In genomic region chr19:47121054-47121453, GRCm38 (mm10) we compare ENCODE assay signal across 10 mouse cellular contexts. TPM values are rescaled to one million over a fixed set of nuclear protein-coding genes. Genes with fewer than 3 reads are reported as not detected.
DNase-seq lines count a peak whose midpoint lies in the region; ATAC-seq lines count a peak whose summit lies in the region.
"Had no signal": no experiment of that assay in that cellular context is flagged by ENCODE, and none has a peak within 500 bp of the region (broad histone marks: within the 10 kb centered on the region; RNA-seq: fewer than 3 reads in every experiment).

No protein-coding gene starts in this region.

- no peaks in the 10 kb centered on the region for H3K9me3 ChIP-seq in heart, embryonic 12.5 days (replicated peaks)

- WGBS in heart, embryonic 12.5 days: 43% methylated on average over 4 of the region's 4 CpGs

- no peak overlapping the region for H3K9ac ChIP-seq in heart, embryonic 12.5 days

- peaks cover 12% of the 10 kb centered on the region for H3K4me1 ChIP-seq in heart, embryonic 12.5 days (replicated peaks)

- H3K27me3 ChIP-seq in heart, embryonic 12.5 days (replicated peaks): no peaks in the 10 kb centered on the region

- H3K4me2 ChIP-seq in heart, embryonic 12.5 days: no peak overlapping the region

- no peak for ATAC-seq in heart, embryonic 12.5 days (ENCODE audit: insufficient number of reproducible peaks, low FRiP score)
- ATAC-seq in hematopoietic stem cell, adult 5-6 weeks (replicated peaks in 1 of 2; ENCODE audit: insufficient read depth in 1 of 2, low FRiP score in 2 of 2, low TSS enrichment in 1 of 2, low read depth in 1 of 2, poor library complexity in 2 of 2, severe bottlenecking in 2 of 2): peak; percentile 54 to 60; a peak in 3 of 4 replicates

- intact Hi-C loops in heart, postnatal 10 days (cut with DNase I): loop anchor here (1.0 kb wide), 1 partner anchor 47 kb away; no protein-coding TSS in a partner anchor
- intact Hi-C loops in left cerebral cortex, postnatal 4 days (cut with DNase I): loop anchor here (5.0 kb wide), 1 partner anchor 46 kb away; no protein-coding TSS in a partner anchor

- no peak overlapping the region for H3K27ac ChIP-seq in heart, embryonic 12.5 days (ENCODE audit: poor library complexity, severe bottlenecking)

- no peak overlapping the region for H3K4me3 ChIP-seq in heart, embryonic 12.5 days

- H3K36me3 ChIP-seq in heart, embryonic 12.5 days: peaks cover 73% of the 10 kb centered on the region

- peak; percentile 31 to 54 for DNase-seq in heart, postnatal 10 days
- DNase-seq in 3T3-L1 (ENCODE audit: low read depth, low spot score) (peak; percentile 76), MEL-GATA-1-ER (ENCODE audit: extremely low read depth, low read depth) (peak; percentile 56)
- no peak for DNase-seq in testis, postnatal 14 days (ENCODE audit: low spot score)
- DNase-seq in left cerebral cortex, postnatal 4 days: no peak
- no peak for DNase-seq in left cerebral cortex, adult 18-20 months (ENCODE audit: low spot score in 2 of 2)

RNA-seq across cellular contexts. Expression of gene Calhm2, which starts 17.0 kb away (rescaled TPM):
- total RNA-seq in heart, postnatal 10 days (2021): 1 to 10 TPM; 4.4 to 4.5 TPM
- polyA plus RNA-seq in heart, embryonic 12.5 days (2016; fragmentation: Nextera tagmentation; extraction: Ambion mirVana): 5.8 and 6.1 TPM in 2 replicates
- total RNA-seq in hematopoietic stem cell, adult 5-6 weeks (2017): 16.1 and 18.8 TPM in 2 replicates
- total RNA-seq in left cerebral cortex, postnatal 4 days (2021): 1 to 10 TPM; 1.2 to 2.2 TPM
- 1 to 10 TPM; 8.2 to 9.5 TPM for total RNA-seq in left cerebral cortex, adult 18-20 months (2021)

RNA-seq across cellular contexts. Expression of gene Calhm1, which starts 23.0 kb away (rescaled TPM):
- not detected for total RNA-seq in heart, postnatal 10 days (2021)
- polyA plus RNA-seq in heart, embryonic 12.5 days (2016; fragmentation: Nextera tagmentation; extraction: Ambion mirVana): not detected in 2 replicates
- not detected in 2 replicates for total RNA-seq in hematopoietic stem cell, adult 5-6 weeks (2017)
- total RNA-seq in left cerebral cortex, postnatal 4 days (2021): not detected
- total RNA-seq in left cerebral cortex, adult 18-20 months (2021): not detected
- total RNA-seq: left cerebral cortex, postnatal 10 days had no signal
- polyA plus RNA-seq: neural tube, embryonic 14.5 days had no signal

RNA-seq across cellular contexts. Expression of gene Pdcd11, which starts 30.5 kb away (rescaled TPM):
- 10 to 100 TPM; 13.6 to 14.3 TPM for total RNA-seq in heart, postnatal 10 days (2021)
- 7.4 and 7.9 TPM in 2 replicates for polyA plus RNA-seq in heart, embryonic 12.5 days (2016; fragmentation: Nextera tagmentation; extraction: Ambion mirVana)
- 20.9 and 24.7 TPM in 2 replicates for total RNA-seq in hematopoietic stem cell, adult 5-6 weeks (2017)
- total RNA-seq in left cerebral cortex, postnatal 4 days (2021): 10 to 100 TPM; 20.7 to 21.1 TPM
- 10 to 100 TPM; 15.3 to 16.3 TPM for total RNA-seq in left cerebral cortex, adult 18-20 months (2021)

RNA-seq across cellular contexts. Expression of gene Usmg5, which starts 30.6 kb away (rescaled TPM):
- 1,000 to 10,000 TPM; 1,998 to 2,037 TPM for total RNA-seq in heart, postnatal 10 days (2021)
- 2,494 and 2,546 TPM in 2 replicates for polyA plus RNA-seq in heart, embryonic 12.5 days (2016; fragmentation: Nextera tagmentation; extraction: Ambion mirVana)
- 376 and 413 TPM in 2 replicates for total RNA-seq in hematopoietic stem cell, adult 5-6 weeks (2017)
- 100 to 1,000 TPM; 610 to 660 TPM for total RNA-seq in left cerebral cortex, postnatal 4 days (2021)
- 100 to 1,000 TPM; 757 to 769 TPM for total RNA-seq in left cerebral cortex, adult 18-20 months (2021)

RNA-seq across cellular contexts. Expression of gene Calhm3, which starts 36.5 kb away (rescaled TPM):
- total RNA-seq in heart, postnatal 10 days (2021): not detected
- not detected in 2 replicates for polyA plus RNA-seq in heart, embryonic 12.5 days (2016; fragmentation: Nextera tagmentation; extraction: Ambion mirVana)
- total RNA-seq in hematopoietic stem cell, adult 5-6 weeks (2017): not detected in 2 replicates
- total RNA-seq in left cerebral cortex, postnatal 4 days (2021): not detected
- not detected for total RNA-seq in left cerebral cortex, adult 18-20 months (2021)
- total RNA-seq: left cerebral cortex, postnatal 10 days had no signal

Comparison
In these comparisons a context has a peak if more than half of its experiments do, and no peak if none do; other contexts are left out.
1. DNase-seq: peak in heart, postnatal 10 days (2 of 2), 3T3-L1 (single experiment) and MEL-GATA-1-ER (single experiment); none in testis, postnatal 14 days (single experiment), left cerebral cortex, postnatal 4 days (single experiment) and left cerebral cortex, adult 18-20 months (0 of 2).